Mouse (Mus musculus) brain, adult 2 months (tissue): ENCODE results near the gene Bud31.
"Not testable (repeated sequence)": the region's sequence is repeated elsewhere in the genome, so short reads cannot be mapped to it uniquely, and the experiment has no call there.

Experiments
- DNase-seq: peaks from one replicate; pipeline ENCODE4 v3.0.0; 2011; ENCODE audit warnings: low read depth, low spot score

Bud31 gene

GRCm38 (mm10) chr5:145139571-145140519 is at the start of gene Bud31, which contains the start of gene Pdap1:
TSS of gene Bud31 (plus strand) at chr5:145140362.
TSS of gene Pdap1 (minus strand) at chr5:145140238.
- DNase-seq: peak; percentile 97

GRCm38 (mm10) chr5:145096195-145096594 is 44.0 kb upstream of the Bud31 start:
- DNase-seq: no peak

GRCm38 (mm10) chr5:145098340-145098821 is 41.8 kb upstream of the Bud31 start:
- DNase-seq: no peak

GRCm38 (mm10) chr5:145100960-145101359 is 39.2 kb upstream of the Bud31 start:
- no peak for DNase-seq

- not testable (repeated sequence) for DNase-seq
Observed at GRCm38 (mm10) chr5:145101451-145101850, 38.7 kb upstream of the Bud31 start.

GRCm38 (mm10) chr5:145102706-145103105 is 37.5 kb upstream of the Bud31 start:
- DNase-seq: peak; percentile 66

- DNase-seq: peak; percentile 93
Observed at GRCm38 (mm10) chr5:145104328-145104727, 35.8 kb upstream of the Bud31 start.

- DNase-seq: peak; percentile 39
Observed at GRCm38 (mm10) chr5:145105694-145106275, 34.4 kb upstream of the Bud31 start.

- DNase-seq: no peak
Observed at GRCm38 (mm10) chr5:145110401-145110800, 29.8 kb upstream of the Bud31 start.

- no peak for DNase-seq
Observed at GRCm38 (mm10) chr5:145112566-145112965, 27.6 kb upstream of the Bud31 start.

GRCm38 (mm10) chr5:145113416-145113815 is 26.7 kb upstream of the Bud31 start:
- DNase-seq: no peak

GRCm38 (mm10) chr5:145114071-145114605 is 26.0 kb upstream of the Bud31 start, which contains the start of gene Arpc1b:
TSS of gene Arpc1b (plus strand) at chr5:145114215.
- peak; percentile 26 for DNase-seq

GRCm38 (mm10) chr5:145114606-145115473 is 25.3 kb upstream of the Bud31 start:
- peak; percentile 41 for DNase-seq

- DNase-seq: no peak
Observed at GRCm38 (mm10) chr5:145115736-145116135, 24.4 kb upstream of the Bud31 start.

- DNase-seq: peak; percentile 47
Observed at GRCm38 (mm10) chr5:145116316-145116715, 23.8 kb upstream of the Bud31 start.

GRCm38 (mm10) chr5:145116916-145117315 is 23.2 kb upstream of the Bud31 start:
- peak; percentile 45 for DNase-seq

GRCm38 (mm10) chr5:145118005-145118404 is 22.2 kb upstream of the Bud31 start:
- DNase-seq: no peak

GRCm38 (mm10) chr5:145118461-145118860 is 21.7 kb upstream of the Bud31 start:
- DNase-seq: no peak

- no peak for DNase-seq
Observed at GRCm38 (mm10) chr5:145119385-145119784, 20.8 kb upstream of the Bud31 start.

GRCm38 (mm10) chr5:145120921-145121320 is 19.2 kb upstream of the Bud31 start:
- no peak for DNase-seq

GRCm38 (mm10) chr5:145123396-145123795 is 16.8 kb upstream of the Bud31 start:
- no peak for DNase-seq
